9 mouse cellular contexts compared by ENCODE assay signal in genomic region chr12:104617111-104617725, GRCm38 (mm10).
A peak's percentile ranks its signal among the peaks of the same experiment; 100 is the strongest.
DNase-seq lines count a peak whose midpoint lies in the region; ATAC-seq and TF ChIP-seq lines count a peak whose summit lies in the region.
"Had no signal": no experiment of that assay in that cellular context is flagged by ENCODE, and none has a peak within 500 bp of the region (broad histone marks: within the 10 kb centered on the region; RNA-seq: fewer than 3 reads in every experiment).

No protein-coding gene starts in this region.

- no peak overlapping the region; the same call in 1 of the 2 replicates for H3K9ac ChIP-seq in lung, embryonic 15.5 days
- 0 out of 2 replicates have a peak overlapping the region, but pooled peaks have one; percentile 25 for H3K9ac ChIP-seq in forebrain, embryonic 12.5 days
- no peak overlapping the region for H3K9ac ChIP-seq in intestine, embryonic 14.5 days (ENCODE audit: low read length)
- H3K9ac ChIP-seq in midbrain, embryonic 16.5 days (ENCODE audit: low read depth, low read length), result peak overlapping the region; percentile 57

- H3K4me3 ChIP-seq in lung, embryonic 15.5 days, result peak overlapping the region; percentile 6; the same call in 1 of the 2 replicates
- H3K4me3 ChIP-seq in lung, adult 2 months (replicated peaks; ENCODE audit: extremely low read depth, low read depth, low read length), result no peak overlapping the region
- peak overlapping the region; percentile 19 for H3K4me3 ChIP-seq in forebrain, embryonic 12.5 days (replicated peaks)
- peak overlapping the region; percentile 19 for H3K4me3 ChIP-seq in intestine, embryonic 14.5 days (ENCODE audit: low read depth, low read length)
- peak overlapping the region; percentile 29 for H3K4me3 ChIP-seq in midbrain, embryonic 16.5 days (ENCODE audit: low read depth, low read length)
- H3K4me3 ChIP-seq: megakaryocyte, embryonic 14.5 days had no signal

- H3K4me2 ChIP-seq in lung, embryonic 15.5 days, result peak overlapping the region; percentile 45
- peak overlapping the region; percentile 51 for H3K4me2 ChIP-seq in forebrain, embryonic 12.5 days
- peak overlapping the region; percentile 48 for H3K4me2 ChIP-seq in intestine, embryonic 14.5 days (ENCODE audit: low read length)
- H3K4me2 ChIP-seq in midbrain, embryonic 16.5 days (ENCODE audit: low read length), result peak overlapping the region; percentile 58

- no peaks in the 10 kb centered on the region for H3K36me3 ChIP-seq in lung, embryonic 15.5 days
- no peaks in the 10 kb centered on the region for H3K36me3 ChIP-seq in forebrain, embryonic 12.5 days (replicated peaks)
- H3K36me3 ChIP-seq in intestine, embryonic 14.5 days (ENCODE audit: control insufficient read depth, insufficient read depth, low read length), result no peaks in the 10 kb centered on the region
- H3K36me3 ChIP-seq in midbrain, embryonic 16.5 days (ENCODE audit: control insufficient read depth, insufficient read depth, low read length), result no peaks in the 10 kb centered on the region

- no peaks in the 10 kb centered on the region for H3K9me3 ChIP-seq in lung, embryonic 15.5 days
- no peaks in the 10 kb centered on the region for H3K9me3 ChIP-seq in forebrain, embryonic 12.5 days
- peaks cover 4% of the 10 kb centered on the region; the same call in 1 of the 2 replicates for H3K9me3 ChIP-seq in intestine, embryonic 14.5 days (ENCODE audit: control insufficient read depth, low read length)
- H3K9me3 ChIP-seq in midbrain, embryonic 16.5 days (replicated peaks; ENCODE audit: control insufficient read depth, low read length, poor library complexity, severe bottlenecking), result no peaks in the 10 kb centered on the region

- ATAC-seq in lung, embryonic 15.5 days (ENCODE audit: borderline replicate concordance, extremely low read depth, low FRiP score, low TSS enrichment), result peak; percentile 56; the same call in 1 of the 2 replicates
- ATAC-seq in forebrain, embryonic 12.5 days (ENCODE audit: low FRiP score), result peak; percentile 91
- peak; percentile 85 for ATAC-seq in intestine, embryonic 14.5 days (replicated peaks; ENCODE audit: low FRiP score, low TSS enrichment, low read depth)
- ATAC-seq in midbrain, embryonic 16.5 days, result peak; percentile 95

- H3K4me1 ChIP-seq in lung, embryonic 15.5 days, result peaks cover 5% of the 10 kb centered on the region; the same call in 1 of the 2 replicates
- H3K4me1 ChIP-seq in lung, adult 2 months (ENCODE audit: control insufficient read depth, insufficient read depth, low read length), result no peaks in the 10 kb centered on the region
- 0 out of 2 replicates have a peak, but pooled peaks cover 5% of the 10 kb centered on the region for H3K4me1 ChIP-seq in forebrain, embryonic 12.5 days
- H3K4me1 ChIP-seq in intestine, embryonic 14.5 days (replicated peaks; ENCODE audit: control insufficient read depth, insufficient read depth, low read length), result no peaks in the 10 kb centered on the region
- H3K4me1 ChIP-seq in midbrain, embryonic 16.5 days (ENCODE audit: control insufficient read depth, insufficient read depth, low read length), result no peaks in the 10 kb centered on the region
- H3K4me1 ChIP-seq: megakaryocyte, embryonic 14.5 days had no signal

- DNase-seq in lung, adult 2 months, result no peak
- peak; percentile 85 for DNase-seq in intestine, embryonic 14.5 days (ENCODE audit: low spot score)
- DNase-seq in left cerebral cortex, postnatal 14 days (ENCODE audit: low spot score in 2 of 2), result peak; percentile 73 to 77
- no peak for DNase-seq in T-cell, adult 2 months (ENCODE audit: low spot score)
- no peak for DNase-seq in B cell, adult 2 months

- WGBS in lung, embryonic 15.5 days, result 19% methylated on average over 17 of the region's 17 CpGs
- 18% methylated on average over 17 of the region's 17 CpGs for WGBS in lung, adult 2 months
- 4% methylated on average over 17 of the region's 17 CpGs for WGBS in forebrain, embryonic 12.5 days
- WGBS in intestine, embryonic 14.5 days, result 13% methylated on average over 17 of the region's 17 CpGs
- 7% methylated on average over 17 of the region's 17 CpGs for WGBS in midbrain, embryonic 16.5 days

- no peak for TF ChIP-seq POLR2A in lung, adult 2 months (IDR thresholded peaks at IDR 0.05; ENCODE audit: borderline replicate concordance, extremely low read depth, low read depth, low read length)

- no peak overlapping the region for H3K27ac ChIP-seq in lung, embryonic 15.5 days
- peak overlapping the region; percentile 68 for H3K27ac ChIP-seq in forebrain, embryonic 12.5 days
- H3K27ac ChIP-seq in intestine, embryonic 14.5 days (ENCODE audit: low read depth), result no peak overlapping the region
- H3K27ac ChIP-seq in midbrain, embryonic 16.5 days (ENCODE audit: low read length), result peak overlapping the region; percentile 89

- no peak for TF ChIP-seq CTCF in lung, adult 2 months (IDR thresholded peaks at IDR 0.05; ENCODE audit: insufficient read depth, low read length)

- intact Hi-C loops in left cerebral cortex, postnatal 14 days (cut with DNase I), result no loop called here

- H3K27me3 ChIP-seq in lung, embryonic 15.5 days, result no peaks in the 10 kb centered on the region
- peaks cover 12% of the 10 kb centered on the region; the same call in 1 of the 2 replicates for H3K27me3 ChIP-seq in forebrain, embryonic 12.5 days
- H3K27me3 ChIP-seq in intestine, embryonic 14.5 days (replicated peaks; ENCODE audit: control insufficient read depth, insufficient read depth, low read length), result no peaks in the 10 kb centered on the region
- no peaks in the 10 kb centered on the region for H3K27me3 ChIP-seq in midbrain, embryonic 16.5 days (ENCODE audit: control insufficient read depth, insufficient read depth, low read depth, low read length)

Comparison
In these comparisons a context has a peak if more than half of its experiments do, and no peak if none do; other contexts are left out.
1. H3K27ac ChIP-seq: peak in forebrain, embryonic 12.5 days (single experiment) and midbrain, embryonic 16.5 days (single experiment); none in lung, embryonic 15.5 days (single experiment) and intestine, embryonic 14.5 days (single experiment).
2. H3K9ac ChIP-seq: peak in forebrain, embryonic 12.5 days (single experiment) and midbrain, embryonic 16.5 days (single experiment); none in lung, embryonic 15.5 days (single experiment) and intestine, embryonic 14.5 days (single experiment).
3. DNase-seq: peak in intestine, embryonic 14.5 days (single experiment) and left cerebral cortex, postnatal 14 days (2 of 2); none in lung, adult 2 months (single experiment), T-cell, adult 2 months (single experiment) and B cell, adult 2 months (0 of 2).
4. Peak in every context shown above with its lines, with median percentiles within 50 percentile points of each other: ATAC-seq and H3K4me2 ChIP-seq.